Mouse (Mus musculus): ENCODE measurements around the gene Lsamp. TPM values are rescaled to one million over a fixed set of nuclear protein-coding genes. Genes with fewer than 3 reads are reported as not detected.
A peak's percentile ranks its signal among the peaks of the same experiment; 100 is the strongest.

The Lsamp gene
- polyA plus RNA-seq, 1 experiment from 2014 or later: 5.5 TPM

DNA sequence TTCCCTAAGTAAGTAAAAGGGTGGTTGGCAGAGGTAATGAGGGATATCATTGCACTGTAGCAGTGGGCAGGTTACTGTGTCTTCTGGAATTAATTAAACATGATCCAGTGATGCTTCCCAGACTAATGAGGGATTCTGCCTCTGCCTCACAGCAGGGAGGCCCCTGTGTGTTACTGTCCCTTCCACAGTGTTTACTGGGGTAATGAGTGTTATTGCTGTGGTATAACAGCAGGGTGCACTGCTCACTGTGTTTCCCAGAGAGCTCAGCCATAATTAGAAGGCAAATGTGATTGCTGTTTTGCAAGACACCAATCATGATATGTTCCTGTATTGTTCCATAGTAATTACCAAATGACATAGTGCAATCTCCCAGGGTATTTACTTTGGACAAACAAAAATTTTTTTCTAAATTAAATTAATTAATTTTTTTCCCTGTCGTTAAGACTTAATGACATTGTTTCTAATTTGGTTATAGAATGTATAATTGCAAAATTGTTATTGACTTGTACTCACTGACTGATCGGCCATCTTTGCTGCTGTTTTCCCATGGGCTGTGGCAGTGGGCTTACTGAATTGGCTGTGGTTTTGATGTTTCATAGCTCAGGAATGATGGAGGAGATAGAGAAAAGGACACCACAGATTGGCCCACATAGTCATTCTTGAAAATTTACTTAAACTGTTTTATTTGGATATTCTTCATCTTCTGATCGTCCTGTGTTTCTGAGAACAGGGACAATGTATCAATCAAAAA lies 655.6 kb downstream of the Lsamp start:
- Histone ChIP-seq H3K4me1 (ENCODE audit: control insufficient read depth, insufficient read depth, low read length) (no peaks in the 10 kb centered on the region), H3K9ac (ENCODE audit: low read depth, low read length) (no peak overlapping the region), H3K27me3 (ENCODE audit: control insufficient read depth, insufficient read depth, low read length) (no peaks in the 10 kb centered on the region), H3K27ac (ENCODE audit: low read depth, low read length) (no peak overlapping the region), H3K4me3 (ENCODE audit: low read length) (no peak overlapping the region), H3K4me2 (replicated peaks; ENCODE audit: low read depth, low read length) (no peak overlapping the region), H3K9me3 (ENCODE audit: control insufficient read depth, low read length) (no peaks in the 10 kb centered on the region), H3K36me3 (ENCODE audit: control insufficient read depth, insufficient read depth, low read length) (no peaks in the 10 kb centered on the region)
- ATAC-seq (ENCODE audit: low FRiP score, low TSS enrichment): no peak
- WGBS: 74% methylated on average over 3 of the region's 3 CpGs

- H3K9me3 ChIP-seq (ENCODE audit: control insufficient read depth, low read length): no peaks in the 10 kb centered on the region
- H3K4me3 ChIP-seq (ENCODE audit: low read length): no peak overlapping the region
- no peaks in the 10 kb centered on the region for H3K36me3 ChIP-seq (ENCODE audit: control insufficient read depth, insufficient read depth, low read length)
- 90% methylated on average over 5 of the region's 5 CpGs for WGBS
- no peak overlapping the region for H3K27ac ChIP-seq (ENCODE audit: low read depth, low read length)
- H3K4me1 ChIP-seq (ENCODE audit: control insufficient read depth, insufficient read depth, low read length): no peaks in the 10 kb centered on the region
- H3K27me3 ChIP-seq (ENCODE audit: control insufficient read depth, insufficient read depth, low read length): no peaks in the 10 kb centered on the region
- no peak overlapping the region for H3K9ac ChIP-seq (ENCODE audit: low read depth, low read length)
- H3K4me2 ChIP-seq (replicated peaks; ENCODE audit: low read depth, low read length): no peak overlapping the region
- no peak for ATAC-seq (ENCODE audit: low FRiP score, low TSS enrichment)
Measured at GRCm38 (mm10) chr16:40652800-40653199, 668.6 kb downstream of the Lsamp start.

DNA sequence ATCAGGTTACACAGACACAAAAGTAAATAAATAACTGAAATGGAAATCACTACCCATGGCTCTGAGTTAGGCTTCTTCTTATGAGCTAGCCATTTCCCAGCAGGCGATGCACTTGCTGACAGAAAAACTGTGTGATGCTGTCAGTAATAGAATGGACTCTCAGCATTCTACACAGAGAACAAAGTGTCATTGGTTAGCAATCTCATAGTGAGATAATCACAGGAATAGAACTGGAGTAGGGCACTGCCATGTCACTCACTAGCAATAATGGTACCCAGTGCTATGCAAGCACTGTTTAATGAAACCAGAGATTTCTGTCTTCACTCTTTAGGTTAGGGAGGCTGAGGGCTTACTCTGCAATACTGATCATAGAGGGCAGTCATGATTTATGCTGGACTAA lies 669.3 kb downstream of the Lsamp start:
- no peaks in the 10 kb centered on the region for H3K27me3 ChIP-seq (ENCODE audit: control insufficient read depth, insufficient read depth, low read length)
- 85% methylated on average over 1 of the region's 1 CpGs for WGBS
- no peaks in the 10 kb centered on the region for H3K36me3 ChIP-seq (ENCODE audit: control insufficient read depth, insufficient read depth, low read length)
- H3K4me3 ChIP-seq (ENCODE audit: low read length): no peak overlapping the region
- no peak for ATAC-seq (ENCODE audit: low FRiP score, low TSS enrichment)
- H3K27ac ChIP-seq (ENCODE audit: low read depth, low read length): no peak overlapping the region
- H3K9me3 ChIP-seq (ENCODE audit: control insufficient read depth, low read length): no peaks in the 10 kb centered on the region
- no peaks in the 10 kb centered on the region for H3K4me1 ChIP-seq (ENCODE audit: control insufficient read depth, insufficient read depth, low read length)
- H3K9ac ChIP-seq (ENCODE audit: low read depth, low read length): no peak overlapping the region
- H3K4me2 ChIP-seq (replicated peaks; ENCODE audit: low read depth, low read length): no peak overlapping the region

DNA sequence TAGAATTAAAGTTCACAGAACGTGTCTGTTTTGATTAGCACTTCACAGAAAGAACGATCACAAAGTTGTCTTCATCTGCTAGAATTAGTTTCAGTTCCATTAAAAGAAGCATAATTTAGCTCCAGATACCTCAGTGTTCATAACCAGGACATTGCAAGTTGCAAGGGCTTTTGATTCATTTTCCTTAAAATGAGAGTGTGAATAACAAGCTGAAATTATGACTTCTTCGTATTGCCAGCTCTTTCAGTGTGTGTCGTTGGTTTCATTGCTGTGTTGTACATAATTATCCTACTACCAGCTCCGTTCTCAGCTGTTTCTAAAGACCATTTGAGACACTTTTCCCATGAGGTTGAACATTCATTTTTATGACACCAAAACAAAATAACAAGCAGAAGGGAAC lies 672.2 kb downstream of the Lsamp start:
- Histone ChIP-seq H3K9ac (ENCODE audit: low read depth, low read length) (no peak overlapping the region), H3K4me3 (ENCODE audit: low read length) (no peak overlapping the region), H3K27ac (ENCODE audit: low read depth, low read length) (no peak overlapping the region), H3K36me3 (ENCODE audit: control insufficient read depth, insufficient read depth, low read length) (no peaks in the 10 kb centered on the region), H3K9me3 (ENCODE audit: control insufficient read depth, low read length) (no peaks in the 10 kb centered on the region), H3K27me3 (ENCODE audit: control insufficient read depth, insufficient read depth, low read length) (no peaks in the 10 kb centered on the region), H3K4me1 (ENCODE audit: control insufficient read depth, insufficient read depth, low read length) (no peaks in the 10 kb centered on the region), H3K4me2 (replicated peaks; ENCODE audit: low read depth, low read length) (no peak overlapping the region)
- ATAC-seq (ENCODE audit: low FRiP score, low TSS enrichment): no peak
- WGBS: 79% methylated on average over 5 of the region's 5 CpGs

- H3K9ac ChIP-seq (ENCODE audit: low read depth, low read length): no peak overlapping the region
- H3K4me2 ChIP-seq (replicated peaks; ENCODE audit: low read depth, low read length): no peak overlapping the region
- no peaks in the 10 kb centered on the region for H3K27me3 ChIP-seq (ENCODE audit: control insufficient read depth, insufficient read depth, low read length)
- H3K36me3 ChIP-seq (ENCODE audit: control insufficient read depth, insufficient read depth, low read length): no peaks in the 10 kb centered on the region
- 58% methylated on average over 6 of the region's 6 CpGs for WGBS
- H3K27ac ChIP-seq (ENCODE audit: low read depth, low read length): no peak overlapping the region
- H3K4me1 ChIP-seq (ENCODE audit: control insufficient read depth, insufficient read depth, low read length): no peaks in the 10 kb centered on the region
- H3K9me3 ChIP-seq (ENCODE audit: control insufficient read depth, low read length): no peaks in the 10 kb centered on the region
- no peak for ATAC-seq (ENCODE audit: low FRiP score, low TSS enrichment)
- no peak overlapping the region for H3K4me3 ChIP-seq (ENCODE audit: low read length)
Measured at GRCm38 (mm10) chr16:40656871-40657270, 672.7 kb downstream of the Lsamp start.

DNA sequence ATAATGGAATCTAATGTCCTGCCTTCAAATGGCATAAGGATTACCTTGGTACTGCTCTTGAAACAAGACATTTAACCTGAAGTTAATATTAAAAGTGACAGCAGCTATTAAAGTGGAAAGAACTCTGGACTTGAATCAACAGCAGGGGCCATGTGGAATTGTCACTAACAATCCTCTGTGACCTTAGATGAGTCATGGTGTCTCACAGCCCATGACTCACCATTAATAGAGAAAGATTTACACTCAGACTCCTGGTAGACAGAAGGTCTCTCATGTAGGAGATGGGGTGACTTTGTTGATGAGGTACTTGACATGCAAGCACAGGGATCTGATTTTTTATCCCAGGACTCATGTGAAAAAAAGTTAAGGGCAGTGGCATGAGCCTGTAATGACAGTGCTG lies 701.4 kb downstream of the Lsamp start:
- H3K4me2 ChIP-seq (replicated peaks; ENCODE audit: low read depth, low read length): no peak overlapping the region
- ATAC-seq (ENCODE audit: low FRiP score, low TSS enrichment): no peak
- no peak overlapping the region for H3K9ac ChIP-seq (ENCODE audit: low read depth, low read length)
- H3K4me1 ChIP-seq (ENCODE audit: control insufficient read depth, insufficient read depth, low read length): no peaks in the 10 kb centered on the region
- no peaks in the 10 kb centered on the region for H3K36me3 ChIP-seq (ENCODE audit: control insufficient read depth, insufficient read depth, low read length)
- no peak overlapping the region for H3K4me3 ChIP-seq (ENCODE audit: low read length)
- H3K27ac ChIP-seq (ENCODE audit: low read depth, low read length): no peak overlapping the region
- H3K9me3 ChIP-seq (ENCODE audit: control insufficient read depth, low read length): no peaks in the 10 kb centered on the region
- H3K27me3 ChIP-seq (ENCODE audit: control insufficient read depth, insufficient read depth, low read length): no peaks in the 10 kb centered on the region

GRCm38 (mm10) chr16:40692292-40692691 lies 708.1 kb downstream of the Lsamp start:
- 3% methylated on average over 2 of the region's 2 CpGs for WGBS
- Histone ChIP-seq H3K36me3 (ENCODE audit: control insufficient read depth, insufficient read depth, low read length) (no peaks in the 10 kb centered on the region), H3K4me3 (ENCODE audit: low read length) (no peak overlapping the region), H3K9ac (ENCODE audit: low read depth, low read length) (no peak overlapping the region), H3K9me3 (ENCODE audit: control insufficient read depth, low read length) (no peaks in the 10 kb centered on the region), H3K27ac (ENCODE audit: low read depth, low read length) (no peak overlapping the region), H3K4me2 (replicated peaks; ENCODE audit: low read depth, low read length) (no peak overlapping the region), H3K4me1 (ENCODE audit: control insufficient read depth, insufficient read depth, low read length) (no peaks in the 10 kb centered on the region), H3K27me3 (ENCODE audit: control insufficient read depth, insufficient read depth, low read length) (no peaks in the 10 kb centered on the region)
- no peak for ATAC-seq (ENCODE audit: low FRiP score, low TSS enrichment)

GRCm38 (mm10) chr16:40697253-40697652 lies 713.1 kb downstream of the Lsamp start:
- H3K4me2 ChIP-seq (replicated peaks; ENCODE audit: low read depth, low read length): no peak overlapping the region
- ATAC-seq (ENCODE audit: low FRiP score, low TSS enrichment): peak; percentile 43; the same call in 1 of the 2 replicates
- no peaks in the 10 kb centered on the region for H3K9me3 ChIP-seq (ENCODE audit: control insufficient read depth, low read length)
- no peak overlapping the region for H3K9ac ChIP-seq (ENCODE audit: low read depth, low read length)
- H3K36me3 ChIP-seq (ENCODE audit: control insufficient read depth, insufficient read depth, low read length): no peaks in the 10 kb centered on the region
- no peaks in the 10 kb centered on the region for H3K27me3 ChIP-seq (ENCODE audit: control insufficient read depth, insufficient read depth, low read length)
- no peak overlapping the region for H3K27ac ChIP-seq (ENCODE audit: low read depth, low read length)
- H3K4me3 ChIP-seq (ENCODE audit: low read length): no peak overlapping the region
- WGBS: 41% methylated on average over 3 of the region's 3 CpGs
- no peaks in the 10 kb centered on the region for H3K4me1 ChIP-seq (ENCODE audit: control insufficient read depth, insufficient read depth, low read length)

DNA sequence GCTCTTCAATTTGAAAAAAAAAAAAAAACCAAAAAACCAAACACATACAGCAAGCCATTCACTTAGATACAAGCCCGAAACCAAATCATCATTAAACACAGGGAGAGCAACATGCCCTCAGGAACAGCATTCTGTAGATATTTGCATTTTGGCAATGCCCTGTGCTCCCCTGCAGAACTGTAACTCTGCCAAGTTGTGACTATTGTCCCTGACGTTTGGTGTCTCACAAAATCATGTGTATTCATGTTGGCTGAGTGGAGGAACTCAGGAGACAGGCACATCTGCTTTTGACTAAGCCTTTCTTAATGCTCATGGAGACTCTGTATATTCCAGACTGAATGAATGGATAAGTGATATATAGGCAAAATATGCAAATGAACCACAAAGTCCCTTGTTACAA lies 724.4 kb downstream of the Lsamp start:
- Histone ChIP-seq H3K36me3 (ENCODE audit: control insufficient read depth, insufficient read depth, low read length) (no peaks in the 10 kb centered on the region), H3K4me2 (replicated peaks; ENCODE audit: low read depth, low read length) (no peak overlapping the region), H3K27me3 (ENCODE audit: control insufficient read depth, insufficient read depth, low read length) (no peaks in the 10 kb centered on the region), H3K4me1 (ENCODE audit: control insufficient read depth, insufficient read depth, low read length) (no peaks in the 10 kb centered on the region), H3K27ac (ENCODE audit: low read depth, low read length) (no peak overlapping the region), H3K4me3 (ENCODE audit: low read length) (no peak overlapping the region), H3K9ac (ENCODE audit: low read depth, low read length) (no peak overlapping the region), H3K9me3 (ENCODE audit: control insufficient read depth, low read length) (no peaks in the 10 kb centered on the region)
- WGBS: 75% methylated on average over 2 of the region's 2 CpGs
- no peak for ATAC-seq (ENCODE audit: low FRiP score, low TSS enrichment)

Data from kidney, embryonic 14.5 days (tissue).